Mouse (Mus musculus) retina, postnatal 7 days (tissue): Measurements from ENCODE around the gene Tcf7l1.
A peak's percentile ranks its signal among the peaks of the same experiment; 100 is the strongest.

Experiments
- DNase-seq: peaks from one replicate; pipeline ENCODE4 v3.0.0-alpha.2; 2012; ENCODE audit warnings: low read depth, low spot score

Gene Tcf7l1

GRCm38 (mm10) chr6:72699467-72700126 lies 89.5 kb downstream of the Tcf7l1 start:
- no peak for DNase-seq

- no peak for DNase-seq
Observed at GRCm38 (mm10) chr6:72698559-72698958, 90.5 kb downstream of the Tcf7l1 start.

- DNase-seq: no peak
Observed at GRCm38 (mm10) chr6:72696601-72697335, 92.3 kb downstream of the Tcf7l1 start.

- no peak for DNase-seq
Observed at GRCm38 (mm10) chr6:72694791-72695204, 94.3 kb downstream of the Tcf7l1 start.

- no peak for DNase-seq
Observed at GRCm38 (mm10) chr6:72694047-72694790, 94.8 kb downstream of the Tcf7l1 start.

GRCm38 (mm10) chr6:72692469-72692868 lies 96.6 kb downstream of the Tcf7l1 start:
- no peak for DNase-seq

GRCm38 (mm10) chr6:72691549-72691948 lies 97.5 kb downstream of the Tcf7l1 start:
- no peak for DNase-seq

GRCm38 (mm10) chr6:72690595-72690994 lies 98.5 kb downstream of the Tcf7l1 start:
- DNase-seq: no peak

GRCm38 (mm10) chr6:72690001-72690400 lies 99.1 kb downstream of the Tcf7l1 start:
- no peak for DNase-seq

- no peak for DNase-seq
Observed at GRCm38 (mm10) chr6:72689046-72689445, 100.0 kb downstream of the Tcf7l1 start.

GRCm38 (mm10) chr6:72685165-72685564 lies 103.9 kb downstream of the Tcf7l1 start:
- DNase-seq: no peak

- DNase-seq: no peak
Observed at GRCm38 (mm10) chr6:72684260-72684805, 104.7 kb downstream of the Tcf7l1 start.

GRCm38 (mm10) chr6:72682238-72682637 lies 106.8 kb downstream of the Tcf7l1 start:
- no peak for DNase-seq

- DNase-seq: no peak
Observed at GRCm38 (mm10) chr6:72680936-72681335, 108.1 kb downstream of the Tcf7l1 start.

- no peak for DNase-seq
Observed at GRCm38 (mm10) chr6:72678631-72679030, 110.4 kb downstream of the Tcf7l1 start.

GRCm38 (mm10) chr6:72677510-72678220 lies 111.4 kb downstream of the Tcf7l1 start:
- DNase-seq: no peak

- no peak for DNase-seq
Observed at GRCm38 (mm10) chr6:72677079-72677478, 112.0 kb downstream of the Tcf7l1 start.

- no peak for DNase-seq
Observed at GRCm38 (mm10) chr6:72676376-72676775, 112.7 kb downstream of the Tcf7l1 start.

- DNase-seq: no peak
Observed at GRCm38 (mm10) chr6:72673751-72674150, 115.3 kb downstream of the Tcf7l1 start.

GRCm38 (mm10) chr6:72671129-72671528 lies 117.9 kb downstream of the Tcf7l1 start:
- DNase-seq: no peak

- DNase-seq: peak; percentile 37
Observed at GRCm38 (mm10) chr6:72667021-72667420, 122.0 kb downstream of the Tcf7l1 start.
